Mouse (Mus musculus) limb, embryonic 11.5 days (tissue): ENCODE measurements around the gene Tspo2. TPM values are rescaled to one million over a fixed set of nuclear protein-coding genes. Genes with fewer than 3 reads are reported as not detected.

ENCODE experiments used
- ATAC-seq: fragments of 200-750 bp; cut with Nextera tagmentation; 2 replicates; pipeline ENCODE4 v1.8.0; 2017; ENCODE audit warnings: low read depth; ENCODE audit not compliant: insufficient number of reproducible peaks, low FRiP score, low TSS enrichment
- DNase-seq: peaks from one replicate; pipeline ENCODE4 v3.0.0-alpha.2; 2015; ENCODE audit warnings: low spot score
- H3K27ac ChIP-seq: fragments of 300-500 bp; sonication (generic); replicated peaks from 2 replicates; pipeline ENCODE4 v1.5.1; 2014; ENCODE audit warnings: low read depth, mild to moderate bottlenecking, low read length
- H3K27me3 ChIP-seq: fragments of 300-500 bp; sonication (generic); 2 replicates; pipeline ENCODE4 v1.6.1; 2014; ENCODE audit warnings: mild to moderate bottlenecking, low read length, mixed read lengths; ENCODE audit not compliant: control insufficient read depth, insufficient read depth
- H3K36me3 ChIP-seq: fragments of 300-500 bp; sonication (generic); 2 replicates; pipeline ENCODE4 v1.6.1; 2014; ENCODE audit warnings: mild to moderate bottlenecking, low read length, moderate library complexity, mixed read lengths; ENCODE audit not compliant: control insufficient read depth, insufficient read depth
- H3K4me1 ChIP-seq: fragments of 300-500 bp; sonication (generic); 2 replicates; pipeline ENCODE4 v1.6.1; 2014; ENCODE audit warnings: low read length, mixed read lengths; ENCODE audit not compliant: control insufficient read depth, insufficient read depth
- H3K4me2 ChIP-seq: fragments of 300-500 bp; sonication (generic); 2 replicates; pipeline ENCODE4 v1.6.1; 2014; ENCODE audit warnings: low read depth, mild to moderate bottlenecking, moderate library complexity; ENCODE audit not compliant: severe bottlenecking
- H3K4me3 ChIP-seq: fragments of 300-500 bp; sonication (generic); 2 replicates; pipeline ENCODE4 v1.5.1; 2014; ENCODE audit warnings: low read depth, low read length
- H3K9ac ChIP-seq: fragments of 300-500 bp; sonication (generic); 2 replicates; pipeline ENCODE4 v1.6.1; 2014; ENCODE audit warnings: mild to moderate bottlenecking, low read length
- H3K9me3 ChIP-seq: fragments of 300-500 bp; sonication (generic); 2 replicates; pipeline ENCODE4 v1.6.1; 2016; ENCODE audit warnings: low read length; ENCODE audit not compliant: control insufficient read depth
- WGBS: fragments of 180-500 bp; shearing (Covaris S2); extraction: QIAGEN DNeasy Blood & Tissue Kit; methylation state at CpG from one replicate; pipeline ENCODE4 v1.1.7; 2014; 5-methylcytosine and 5-hydroxymethylcytosine counted together
- polyA plus RNA-seq: library from polyadenylated mRNA; unstranded; fragments of >200 nt; fragmentation: Nextera tagmentation; extraction: Ambion mirVana; gene quantifications from 2 replicates; pipeline ENCODE4 v1.2.1, GENCODE M21; 2014

Gene Tspo2
- polyA plus RNA-seq, 1 experiment from 2014 or later, result 0.63 TPM

DNA sequence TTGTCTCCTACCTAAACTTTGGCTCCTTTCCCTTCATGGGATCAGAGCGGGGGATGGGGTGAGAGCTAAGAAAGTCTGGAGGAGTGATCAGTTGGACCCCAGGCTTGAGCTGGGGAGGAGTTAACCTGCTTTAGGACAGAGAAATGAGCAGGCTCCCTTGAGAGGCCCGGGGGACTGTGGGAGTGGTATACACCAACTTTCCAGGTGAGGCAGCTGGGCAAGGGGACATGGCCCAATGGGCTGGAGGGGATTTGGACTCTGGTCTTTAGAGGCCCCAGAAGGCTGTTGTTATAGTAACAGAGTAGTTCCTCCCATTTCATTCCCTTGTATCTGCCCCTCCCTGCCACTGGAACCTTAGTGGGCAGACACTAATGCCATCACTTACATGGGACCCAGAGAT, 4.6 kb upstream of the Tspo2 start:
- H3K27ac ChIP-seq, result no peak overlapping the region
- H3K9me3 ChIP-seq, result no peaks in the 10 kb centered on the region
- no peak for ATAC-seq
- no peaks in the 10 kb centered on the region for H3K4me1 ChIP-seq
- no peak overlapping the region for H3K4me3 ChIP-seq
- H3K4me2 ChIP-seq, result no peak overlapping the region
- no peaks in the 10 kb centered on the region for H3K27me3 ChIP-seq
- no peak overlapping the region for H3K9ac ChIP-seq
- no peaks in the 10 kb centered on the region for H3K36me3 ChIP-seq
- DNase-seq, result no peak
- WGBS, result 83% methylated on average over 2 of the region's 2 CpGs

DNA sequence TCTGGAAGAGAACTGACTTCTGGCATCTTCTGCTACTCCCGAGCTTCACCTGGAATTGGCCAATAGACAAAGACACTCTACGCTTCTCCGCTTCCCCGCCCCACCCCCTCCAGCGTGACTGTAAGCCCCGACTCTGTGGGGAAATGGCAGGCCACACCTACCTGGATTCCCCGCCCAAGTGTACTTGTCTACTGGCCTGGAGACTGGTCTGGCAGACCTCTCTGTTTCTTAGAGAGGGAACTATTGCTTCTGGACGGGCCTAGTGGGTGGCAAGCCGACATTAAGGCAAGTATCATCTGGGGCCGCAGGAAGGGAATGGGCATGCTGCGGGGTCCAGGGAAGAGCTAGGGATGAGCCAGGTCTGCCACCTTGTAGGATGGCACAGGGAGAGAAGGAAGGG, 3.4 kb upstream of the Tspo2 start, which contains the start of gene Unc5cl:
TSS of gene Unc5cl (plus strand) at position 214 of the 400 bp plus-strand sequence.
- no peaks in the 10 kb centered on the region for H3K9me3 ChIP-seq
- WGBS, result 66% methylated on average over 11 of the region's 11 CpGs
- H3K4me1 ChIP-seq, result no peaks in the 10 kb centered on the region
- H3K36me3 ChIP-seq, result no peaks in the 10 kb centered on the region
- no peak within 1 kb of the TSS for H3K4me2 ChIP-seq
- no peak within 1 kb of the TSS for H3K27ac ChIP-seq
- no peak for ATAC-seq
- no peaks in the 10 kb centered on the region for H3K27me3 ChIP-seq
- DNase-seq, result no peak
- no peak within 1 kb of the TSS for H3K9ac ChIP-seq
- H3K4me3 ChIP-seq, result no peak within 1 kb of the TSS

DNA sequence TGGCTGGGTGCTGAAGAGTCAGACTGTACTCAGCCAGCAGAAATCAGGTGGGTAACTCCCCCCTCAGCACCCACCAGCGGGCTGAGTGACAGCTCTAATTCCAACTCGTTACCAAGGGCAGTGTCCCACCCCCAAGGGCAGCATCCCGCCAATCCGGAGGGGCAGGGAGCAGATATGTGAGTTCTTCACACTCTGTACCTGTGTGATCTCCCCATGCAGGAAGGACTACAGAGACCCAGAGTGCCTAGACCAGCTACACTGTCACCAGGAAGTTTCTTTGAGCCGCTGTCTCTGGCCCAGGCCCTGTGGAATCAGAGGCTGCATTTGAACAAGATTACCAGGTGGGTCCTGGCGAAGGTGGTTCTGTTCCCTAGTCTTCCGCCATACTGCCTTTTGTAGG, 2.9 kb upstream of the Tspo2 start:
- Histone ChIP-seq H3K4me2 (no peak overlapping the region), H3K4me3 (no peak overlapping the region), H3K27ac (no peak overlapping the region), H3K9ac (no peak overlapping the region), H3K4me1 (no peaks in the 10 kb centered on the region), H3K9me3 (no peaks in the 10 kb centered on the region), H3K27me3 (no peaks in the 10 kb centered on the region), H3K36me3 (no peaks in the 10 kb centered on the region)
- WGBS, result 53% methylated on average over 7 of the region's 7 CpGs
- DNase-seq (no peak), ATAC-seq (no peak)

DNA sequence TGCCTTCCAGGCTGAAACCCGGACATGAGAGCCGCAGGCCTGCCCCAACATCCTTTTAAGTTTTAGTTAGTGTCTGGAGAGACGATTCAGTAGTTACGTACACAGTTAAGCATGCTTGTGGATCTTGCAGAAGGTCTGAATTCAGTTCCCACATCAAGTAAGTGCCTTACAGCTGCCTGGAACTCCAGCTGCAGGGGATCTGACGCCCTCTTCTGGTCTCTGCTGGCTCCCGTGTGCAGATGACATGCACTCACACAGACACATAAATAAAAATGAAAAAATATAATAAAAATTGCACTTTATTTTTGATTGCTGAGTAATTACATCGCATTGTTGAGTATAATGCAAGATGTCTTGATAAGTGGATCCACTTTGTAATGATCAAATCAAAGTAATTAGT, 2.2 kb upstream of the Tspo2 start:
- DNase-seq (no peak), ATAC-seq (no peak)
- H3K9ac ChIP-seq, result no peak overlapping the region
- no peaks in the 10 kb centered on the region for H3K36me3 ChIP-seq
- H3K27ac ChIP-seq, result no peak overlapping the region
- H3K4me2 ChIP-seq, result no peak overlapping the region
- H3K4me1 ChIP-seq, result no peaks in the 10 kb centered on the region
- H3K27me3 ChIP-seq, result no peaks in the 10 kb centered on the region
- no peaks in the 10 kb centered on the region for H3K9me3 ChIP-seq
- no peak overlapping the region for H3K4me3 ChIP-seq
- 75% methylated on average over 7 of the region's 7 CpGs for WGBS

DNA sequence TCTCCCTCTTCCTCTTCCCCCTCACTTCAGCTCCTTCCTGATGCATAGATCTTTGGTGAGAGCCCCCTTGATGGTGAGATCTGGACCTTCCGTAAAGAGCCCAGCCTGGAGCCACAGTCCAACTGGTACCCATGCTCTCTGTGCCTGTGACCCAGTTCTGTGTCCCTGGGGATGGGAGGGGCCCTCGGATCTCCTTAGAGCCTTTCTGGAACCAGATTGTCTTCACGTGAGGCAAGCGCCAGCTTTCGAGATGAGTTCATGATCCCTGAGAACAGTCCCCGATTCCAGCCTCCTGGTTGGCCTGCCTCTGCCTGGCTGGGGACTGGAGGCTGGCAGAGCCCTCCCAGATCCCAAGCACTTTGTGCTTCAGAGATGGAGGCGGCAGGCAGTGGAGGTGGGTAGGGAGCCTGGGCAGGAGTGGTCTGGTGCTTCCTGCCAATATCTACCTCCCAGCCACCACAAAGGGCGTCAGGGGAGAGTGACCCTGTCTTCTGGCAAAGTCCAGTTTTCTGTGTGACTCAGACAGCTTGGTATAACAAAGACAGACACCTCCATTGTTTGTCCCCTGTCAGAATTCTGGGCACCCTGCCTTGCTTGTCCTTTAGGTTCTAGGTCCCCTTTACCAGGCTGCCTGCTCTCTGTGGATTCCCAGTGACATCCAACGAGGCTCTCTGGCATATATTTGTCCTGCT, 577 bp upstream of the Tspo2 start:
- WGBS, result 79% methylated on average over 9 of the region's 9 CpGs
- DNase-seq, result no peak
- Histone ChIP-seq H3K27me3 (no peaks in the 10 kb centered on the region), H3K4me3 (no peak overlapping the region), H3K4me2 (no peak overlapping the region), H3K9ac (no peak overlapping the region), H3K4me1 (no peaks in the 10 kb centered on the region), H3K9me3 (no peaks in the 10 kb centered on the region), H3K36me3 (no peaks in the 10 kb centered on the region), H3K27ac (no peak overlapping the region)
- no peak for ATAC-seq

DNA sequence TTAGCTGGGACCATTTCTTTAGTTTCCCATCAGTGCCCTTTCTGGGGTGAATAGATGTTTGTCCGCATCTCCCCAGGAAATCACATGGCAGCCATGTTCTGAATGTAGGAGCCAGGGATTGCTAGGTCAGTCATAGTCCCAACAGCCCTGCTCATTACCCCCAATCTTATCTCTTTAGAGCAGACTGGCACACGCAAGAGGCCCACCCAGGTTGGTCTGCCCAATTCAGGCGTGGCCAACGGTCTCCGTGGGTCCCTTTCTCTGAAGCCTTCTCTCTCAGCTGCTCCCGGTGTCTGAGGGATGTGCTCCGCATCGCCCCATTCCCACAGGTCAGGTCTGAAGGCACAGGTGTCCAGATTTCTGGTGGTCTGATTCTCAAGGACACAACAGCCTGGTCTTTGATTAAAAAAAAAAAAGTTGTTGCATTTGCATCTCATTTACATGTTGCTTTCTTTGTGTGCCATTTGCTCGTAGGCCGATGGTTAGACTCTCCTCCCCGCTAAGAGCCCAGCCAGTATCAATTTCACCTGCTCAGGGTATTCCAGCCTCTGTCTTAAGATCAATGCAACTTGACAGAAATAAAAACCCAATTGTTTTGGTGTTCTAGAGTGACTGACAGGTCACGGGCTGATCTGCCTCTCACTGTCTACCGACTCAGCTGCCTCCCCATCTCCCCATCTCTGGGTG, 513 bp downstream of the Tspo2 start:
- no peak overlapping the region for H3K9ac ChIP-seq
- no peak overlapping the region for H3K4me2 ChIP-seq
- no peaks in the 10 kb centered on the region for H3K9me3 ChIP-seq
- no peaks in the 10 kb centered on the region for H3K4me1 ChIP-seq
- ATAC-seq, result no peak
- WGBS, result 89% methylated on average over 13 of the region's 13 CpGs
- H3K4me3 ChIP-seq, result no peak overlapping the region
- H3K27ac ChIP-seq, result no peak overlapping the region
- no peaks in the 10 kb centered on the region for H3K36me3 ChIP-seq
- no peak for DNase-seq
- H3K27me3 ChIP-seq, result no peaks in the 10 kb centered on the region

DNA sequence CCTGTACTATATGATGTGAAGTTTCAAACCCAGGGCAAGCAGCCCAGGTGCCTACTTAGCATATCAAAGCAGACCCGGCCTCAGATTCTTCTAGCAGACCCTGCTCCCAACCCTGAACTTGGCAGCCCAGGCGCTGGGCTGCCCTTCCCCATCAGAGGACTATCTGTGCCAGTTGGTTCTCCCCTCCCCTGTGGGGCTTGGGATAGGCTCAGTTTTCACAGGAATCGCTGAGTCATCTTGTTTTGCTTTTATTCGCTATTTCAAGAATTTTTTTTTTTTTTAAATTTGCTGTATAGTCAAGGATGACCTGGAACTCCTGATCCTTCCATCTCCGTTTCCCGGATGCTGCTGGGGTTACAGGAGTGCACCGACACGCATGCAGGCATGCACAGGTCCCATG, 3.6 kb downstream of the Tspo2 start:
- Histone ChIP-seq H3K4me1 (no peaks in the 10 kb centered on the region), H3K4me3 (no peak overlapping the region), H3K4me2 (no peak overlapping the region), H3K27me3 (no peaks in the 10 kb centered on the region), H3K27ac (no peak overlapping the region), H3K9ac (no peak overlapping the region), H3K36me3 (no peaks in the 10 kb centered on the region), H3K9me3 (no peaks in the 10 kb centered on the region)
- ATAC-seq (no peak), DNase-seq (no peak)
- 85% methylated on average over 8 of the region's 8 CpGs for whole genome bisulfite sequencing

DNA sequence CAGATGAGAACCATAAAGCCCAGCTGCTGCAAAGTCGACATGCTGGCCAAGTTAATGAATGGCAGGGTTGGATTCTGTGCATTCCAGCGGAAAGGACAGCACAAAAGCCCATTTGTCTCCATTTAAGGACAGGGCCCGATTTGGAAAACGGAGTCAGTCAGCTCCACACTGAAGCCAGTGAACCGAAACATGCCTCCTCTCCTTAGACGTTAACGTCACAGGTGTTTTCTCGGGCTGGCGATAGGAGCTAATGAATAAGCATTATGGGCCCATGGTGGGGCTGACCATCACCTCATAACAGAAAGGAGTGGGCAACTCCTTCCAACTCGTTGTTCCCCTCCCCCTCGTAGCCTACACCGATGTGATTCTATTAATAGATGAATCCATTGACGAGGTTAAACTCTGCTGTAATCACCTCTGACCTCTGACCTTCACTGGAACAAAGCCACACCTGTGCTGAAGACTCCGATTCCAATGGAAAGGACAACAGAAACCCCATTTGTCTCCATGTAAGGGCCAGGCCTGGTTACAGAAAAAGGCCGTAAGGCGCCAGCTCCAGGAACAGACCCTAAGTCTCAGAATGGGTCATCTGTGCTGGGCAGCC, 7.7 kb downstream of the Tspo2 start:
- H3K27ac ChIP-seq, result no peak overlapping the region
- H3K4me3 ChIP-seq, result no peak overlapping the region
- ATAC-seq, result no peak
- no peaks in the 10 kb centered on the region for H3K4me1 ChIP-seq
- 78% methylated on average over 16 of the region's 16 CpGs for WGBS
- H3K9ac ChIP-seq, result no peak overlapping the region
- no peaks in the 10 kb centered on the region for H3K27me3 ChIP-seq
- H3K4me2 ChIP-seq, result no peak overlapping the region
- H3K36me3 ChIP-seq, result no peaks in the 10 kb centered on the region
- no peak for DNase-seq
- H3K9me3 ChIP-seq, result no peaks in the 10 kb centered on the region
